ENCODE assay signal across 22 mouse cellular contexts in the genomic region with DNA sequence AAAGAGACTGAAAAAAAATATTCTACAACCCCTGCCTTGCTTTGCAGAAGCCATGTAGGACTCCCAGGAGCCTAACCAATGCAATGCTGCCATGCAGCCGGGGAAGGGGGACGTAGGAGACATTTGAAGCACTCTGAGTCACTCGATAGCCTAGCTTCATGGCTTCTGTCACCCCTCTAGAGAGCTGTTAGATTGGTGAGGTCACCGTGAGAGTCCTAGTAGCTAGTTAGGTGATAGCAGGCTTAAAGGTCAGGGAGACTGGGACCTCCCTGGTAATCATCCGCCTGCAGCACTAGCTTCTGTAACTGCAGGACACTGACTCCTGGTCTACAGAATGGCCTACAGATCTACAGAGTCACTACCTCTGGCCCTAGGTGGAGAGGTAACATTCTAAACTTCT.
DNase-seq lines count a peak whose midpoint lies in the region; ATAC-seq lines count a peak whose summit lies in the region.
"Had no signal": no experiment of that assay in that cellular context is flagged by ENCODE, and none has a peak within 500 bp of the region (broad histone marks: within the 10 kb centered on the region; RNA-seq: fewer than 3 reads in every experiment).

No protein-coding gene starts in this region.

- no peaks in the 10 kb centered on the region for H3K27me3 ChIP-seq in forebrain, embryonic 15.5 days
- no peaks in the 10 kb centered on the region for H3K27me3 ChIP-seq in forebrain, embryonic 12.5 days
- H3K27me3 ChIP-seq in heart, embryonic 15.5 days = no peaks in the 10 kb centered on the region
- H3K27me3 ChIP-seq: embryonic facial prominence, embryonic 13.5 days; heart, embryonic 12.5 days; hindbrain, embryonic 12.5 days had no signal

- H3K4me3 ChIP-seq in forebrain, embryonic 15.5 days = no peak overlapping the region
- no peak overlapping the region for H3K4me3 ChIP-seq in forebrain, embryonic 12.5 days (replicated peaks)
- H3K4me3 ChIP-seq in heart, embryonic 15.5 days = no peak overlapping the region
- H3K4me3 ChIP-seq: embryonic facial prominence, embryonic 10.5 days; embryonic facial prominence, embryonic 13.5 days; erythroblast, embryonic 14.5 days; heart, embryonic 12.5 days; hindbrain, embryonic 12.5 days had no signal

- ATAC-seq in forebrain, embryonic 15.5 days (replicated peaks) = no peak
- ATAC-seq in forebrain, embryonic 12.5 days (ENCODE audit: low FRiP score) = no peak
- ATAC-seq in heart, embryonic 15.5 days (replicated peaks; ENCODE audit: insufficient number of reproducible peaks, insufficient read depth, low FRiP score, low read depth) = no peak
- ATAC-seq: activated CD4-positive, CD25-positive, alpha-beta regulatory T cell, adult 4 months; inflammation-experienced regulatory T-cells, adult 6 months; intestine, embryonic 16.5 days had no signal

- DNase-seq in adrenal gland, adult 2 months = peak; percentile 31
- no peak for DNase-seq in adrenal gland, adult 8-10 months
- DNase-seq in heart, postnatal 25 days (ENCODE audit: low spot score) = no peak
- DNase-seq: cerebellum, adult 11-12 months; cerebellum, adult 8-10 months; embryo, embryonic 11 days; gastrocnemius, postnatal 25 days; heart, adult 18-20 months; heart, postnatal 14 days; kidney, adult 18-20 months; kidney, adult 9 months had no signal

- intact Hi-C loops in heart, postnatal 25 days (cut with DNase I) = no loop called here

- no peak overlapping the region for H3K4me2 ChIP-seq in forebrain, embryonic 15.5 days (replicated peaks)
- H3K4me2 ChIP-seq in forebrain, embryonic 12.5 days = no peak overlapping the region
- no peak overlapping the region for H3K4me2 ChIP-seq in heart, embryonic 15.5 days
- H3K4me2 ChIP-seq: embryonic facial prominence, embryonic 13.5 days; heart, embryonic 12.5 days; hindbrain, embryonic 12.5 days had no signal

- H3K36me3 ChIP-seq in forebrain, embryonic 15.5 days = no peaks in the 10 kb centered on the region
- no peaks in the 10 kb centered on the region for H3K36me3 ChIP-seq in forebrain, embryonic 12.5 days (replicated peaks)
- H3K36me3 ChIP-seq in heart, embryonic 15.5 days = no peaks in the 10 kb centered on the region
- H3K36me3 ChIP-seq: embryonic facial prominence, embryonic 10.5 days; embryonic facial prominence, embryonic 13.5 days; heart, embryonic 12.5 days; hindbrain, embryonic 12.5 days had no signal

- 79% methylated on average over 5 of the region's 5 CpGs for WGBS in forebrain, embryonic 15.5 days
- WGBS in forebrain, embryonic 12.5 days = 83% methylated on average over 5 of the region's 5 CpGs
- 58% methylated on average over 5 of the region's 5 CpGs for WGBS in heart, embryonic 15.5 days

- no peak overlapping the region for H3K9ac ChIP-seq in forebrain, embryonic 15.5 days (replicated peaks)
- H3K9ac ChIP-seq in forebrain, embryonic 12.5 days = no peak overlapping the region
- H3K9ac ChIP-seq in heart, embryonic 15.5 days = no peak overlapping the region
- H3K9ac ChIP-seq: embryonic facial prominence, embryonic 13.5 days; heart, embryonic 12.5 days; hindbrain, embryonic 12.5 days had no signal

- H3K9me3 ChIP-seq in forebrain, embryonic 15.5 days = no peaks in the 10 kb centered on the region
- no peaks in the 10 kb centered on the region for H3K9me3 ChIP-seq in forebrain, embryonic 12.5 days
- no peaks in the 10 kb centered on the region for H3K9me3 ChIP-seq in heart, embryonic 15.5 days (replicated peaks)
- H3K9me3 ChIP-seq: embryonic facial prominence, embryonic 10.5 days; embryonic facial prominence, embryonic 13.5 days; hindbrain, embryonic 12.5 days had no signal

- H3K27ac ChIP-seq in forebrain, embryonic 15.5 days (replicated peaks) = peak overlapping the region; percentile 60
- no peak overlapping the region for H3K27ac ChIP-seq in forebrain, embryonic 12.5 days
- H3K27ac ChIP-seq in heart, embryonic 15.5 days = peak overlapping the region; percentile 37; the same call in 1 of the 2 replicates
- H3K27ac ChIP-seq: embryonic facial prominence, embryonic 10.5 days; embryonic facial prominence, embryonic 13.5 days; hindbrain, embryonic 12.5 days had no signal

- H3K4me1 ChIP-seq in forebrain, embryonic 15.5 days = peaks cover 33% of the 10 kb centered on the region
- H3K4me1 ChIP-seq in forebrain, embryonic 12.5 days = 0 out of 2 replicates have a peak, but pooled peaks cover 4% of the 10 kb centered on the region
- peaks cover 30% of the 10 kb centered on the region for H3K4me1 ChIP-seq in heart, embryonic 15.5 days (replicated peaks)
- H3K4me1 ChIP-seq: embryonic facial prominence, embryonic 10.5 days; embryonic facial prominence, embryonic 13.5 days had no signal
